Mouse (Mus musculus) adipocyte (in vitro differentiated cells): ENCODE data around the gene Krt72.
A peak's percentile ranks its signal among the peaks of the same experiment; 100 is the strongest.

Source experiments
- DNase-seq: peaks from one replicate; pipeline ENCODE4 v3.0.0-alpha.2; 2016; ENCODE audit warnings: low spot score

The Krt72 gene

DNA sequence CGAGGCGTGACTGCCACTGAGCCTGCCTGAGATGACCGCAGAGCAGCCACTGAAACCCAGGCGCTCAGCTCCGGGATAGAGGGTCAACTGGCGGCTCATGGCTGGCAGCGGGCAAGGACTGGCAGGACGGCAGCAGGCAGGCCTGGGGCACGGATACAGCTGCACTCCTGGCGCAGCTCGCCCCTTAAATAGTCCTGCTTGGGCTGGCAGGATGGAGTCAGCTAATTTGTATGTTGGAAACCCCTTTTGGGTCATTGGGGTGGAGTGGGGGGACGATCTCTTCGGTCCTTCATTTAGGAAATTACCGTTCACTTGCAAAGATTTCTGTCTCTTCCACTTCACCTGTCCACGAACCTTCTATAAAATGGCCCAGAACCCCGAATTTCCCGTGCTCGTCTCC, at the start of gene Krt72:
Gene Krt72, minus strand, starts transcription at position 101 of the 400 bp plus-strand sequence.
- DNase-seq: no peak

DNA sequence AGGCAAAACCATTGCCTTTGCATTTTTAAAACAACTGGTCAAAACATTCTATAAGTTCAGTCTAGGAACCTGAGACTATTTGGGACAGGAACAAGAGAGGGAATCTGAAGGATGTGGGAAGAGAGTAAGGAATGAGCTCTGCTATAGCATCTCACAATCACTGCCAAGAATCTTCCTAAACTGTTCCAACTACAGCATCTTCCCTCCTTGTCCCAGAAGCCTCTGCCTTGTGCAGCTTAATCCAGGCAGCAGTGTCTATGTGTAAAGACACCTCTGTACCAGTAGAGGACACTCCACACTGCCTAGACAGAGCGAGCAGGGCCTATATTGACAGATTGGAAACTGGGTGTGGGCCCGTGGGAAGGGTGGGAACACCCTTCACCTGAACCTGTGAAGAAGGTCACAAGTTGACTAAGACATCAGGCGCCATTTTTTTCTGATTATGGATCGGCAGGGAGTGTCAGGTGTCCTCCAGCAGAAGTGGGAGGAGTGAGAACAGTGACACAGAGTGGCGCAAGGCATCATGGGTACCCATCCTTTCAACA, 48.6 kb upstream of the Krt72 start:
- no peak for DNase-seq

DNA sequence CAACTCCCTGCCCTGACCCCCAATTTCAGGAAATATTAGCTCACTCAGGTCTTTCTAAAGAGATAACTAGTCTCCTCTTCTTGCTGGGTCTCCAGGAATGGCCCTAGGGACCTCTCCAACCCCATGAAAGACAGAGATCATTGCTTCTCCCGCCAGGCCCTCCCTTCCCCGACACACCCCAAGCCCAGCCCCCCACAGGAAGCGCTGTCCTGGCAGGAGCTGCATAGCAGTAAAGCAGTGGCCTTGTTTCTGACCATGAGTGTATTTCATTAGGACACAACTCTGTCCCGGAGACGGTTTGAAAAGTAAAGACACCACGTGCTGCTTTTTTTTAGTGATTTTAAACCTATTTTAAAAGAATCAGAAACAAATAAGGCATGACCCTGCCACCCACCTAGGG, 46.9 kb upstream of the Krt72 start:
- DNase-seq: no peak

DNA sequence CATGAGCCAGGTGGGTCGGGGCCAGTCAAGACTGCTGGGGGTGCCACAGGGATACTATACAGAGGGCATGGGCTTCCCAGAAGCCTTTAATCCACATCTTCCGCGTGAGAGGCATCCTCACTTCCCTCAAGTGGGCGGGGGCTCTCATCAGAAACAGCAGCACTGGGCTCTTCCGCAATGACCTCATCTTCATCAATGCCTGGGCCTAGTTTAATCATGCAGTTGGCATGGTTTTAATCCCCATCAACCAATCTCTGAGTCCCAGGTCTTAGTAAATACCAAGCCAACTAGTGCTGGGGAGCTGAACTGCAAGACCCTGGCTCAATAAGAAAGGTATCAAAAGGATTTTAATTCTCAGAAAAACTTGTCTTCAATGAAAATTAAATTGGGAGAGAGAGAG, 43.2 kb upstream of the Krt72 start:
- DNase-seq: no peak

DNA sequence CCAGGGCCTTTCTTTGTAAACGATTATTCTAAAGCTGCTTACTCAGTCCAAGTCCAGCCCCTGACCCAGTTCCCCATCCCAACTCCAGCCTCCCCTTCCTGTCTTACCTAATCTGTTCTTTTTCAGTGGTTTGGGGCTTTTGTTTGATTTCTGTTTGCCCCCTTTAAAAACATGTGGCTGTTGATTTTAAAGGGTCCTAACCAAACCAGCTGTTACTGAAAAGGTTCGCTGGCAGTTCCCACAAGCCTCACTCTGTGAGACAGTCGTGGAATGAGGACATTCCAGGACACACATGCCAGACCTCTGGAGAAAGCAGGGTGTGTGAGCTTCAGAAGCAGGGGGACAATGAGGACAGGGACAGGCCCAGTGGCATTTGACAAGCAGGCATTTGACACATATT, 35.5 kb upstream of the Krt72 start:
- no peak for DNase-seq

GRCm38 (mm10) chr15:101817875-101818274, 31.6 kb upstream of the Krt72 start, which contains the start of gene Krt2:
Gene Krt2, minus strand, starts transcription at chr15:101818169.
- no peak for DNase-seq

DNA sequence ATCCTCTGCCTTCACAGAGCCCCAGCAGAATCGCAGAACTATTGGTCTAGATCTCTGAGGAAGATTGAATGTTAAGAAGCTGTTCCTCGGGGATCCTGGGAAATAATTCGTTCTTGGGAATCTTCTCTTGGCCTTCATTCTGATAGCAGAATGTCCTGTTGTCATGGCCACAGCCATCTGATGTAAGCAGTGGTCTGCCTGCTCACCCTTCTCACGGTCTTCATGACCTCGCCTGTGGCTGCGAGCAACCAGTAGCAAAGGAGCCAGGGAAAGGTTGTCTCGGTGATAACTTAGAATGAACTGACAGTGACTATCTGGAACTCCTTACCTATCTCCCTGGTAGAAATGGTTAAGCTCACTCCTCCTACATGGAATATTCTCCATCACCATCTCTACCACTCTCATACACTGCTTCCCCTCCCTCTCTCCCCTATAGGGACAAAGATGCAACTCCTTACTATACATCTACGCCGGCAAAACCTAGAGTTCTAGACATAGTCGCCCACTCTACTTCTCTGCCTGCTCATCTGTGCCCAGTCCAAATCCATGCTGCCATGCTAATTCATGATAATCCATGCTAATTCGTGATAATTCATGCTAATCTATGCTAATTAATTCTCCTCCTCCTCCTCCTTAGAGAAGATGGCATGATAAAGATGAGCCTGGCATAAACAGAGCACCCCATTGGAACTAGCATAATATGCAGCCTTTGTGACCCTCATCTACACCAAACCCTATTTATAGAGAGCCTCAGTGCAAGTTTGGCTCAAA, 17.0 kb upstream of the Krt72 start:
- DNase-seq: no peak

DNA sequence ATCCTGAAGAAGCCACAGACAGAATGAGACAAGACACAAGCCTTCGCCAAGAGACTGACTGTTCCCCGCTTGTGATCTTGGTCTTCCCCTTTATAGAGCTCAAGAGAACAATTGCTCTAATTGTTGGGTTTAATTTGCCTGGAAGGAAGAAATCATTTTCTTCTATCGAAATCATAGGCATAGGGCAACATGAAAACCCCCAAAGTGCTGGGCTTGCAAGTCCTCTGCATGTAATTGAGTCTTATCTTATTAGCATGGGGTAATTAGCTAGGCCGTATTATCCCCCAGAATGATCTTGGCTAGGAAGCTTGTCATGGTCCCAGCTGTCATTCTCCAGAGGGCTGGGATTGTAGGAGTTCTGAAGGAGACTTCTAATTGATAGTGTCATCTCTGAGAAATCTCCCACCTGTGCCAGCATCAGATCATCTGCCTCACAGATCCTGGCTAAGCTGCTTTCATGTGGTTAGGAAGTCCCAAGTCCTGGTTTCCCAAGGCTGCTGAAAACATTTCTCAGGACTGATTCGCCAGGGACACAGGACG, 16.1 kb upstream of the Krt72 start, which contains the start of gene Krt73:
Gene Krt73, minus strand, starts transcription at position 51 of the 540 bp plus-strand sequence.
- no peak for DNase-seq

GRCm38 (mm10) chr15:101790867-101791266, 4.6 kb upstream of the Krt72 start:
- no peak for DNase-seq

DNA sequence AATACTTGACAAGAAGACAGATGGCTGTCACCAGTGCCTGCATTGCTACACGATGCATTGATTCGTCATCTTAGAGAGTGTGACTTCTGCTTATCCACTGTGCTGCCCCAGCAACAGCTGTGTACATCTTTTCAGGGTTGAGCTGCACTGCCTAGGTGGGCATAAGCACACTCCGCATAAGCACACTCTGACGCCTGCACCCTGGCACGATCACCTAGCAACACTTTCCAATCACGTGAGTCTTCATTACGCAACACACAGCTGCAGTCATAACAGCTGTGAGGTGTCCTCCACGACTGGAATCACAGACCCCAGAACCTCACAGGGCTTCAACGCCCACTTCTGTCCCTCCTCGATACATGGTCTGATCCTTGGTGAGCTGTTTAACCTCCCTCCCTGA, 12.8 kb downstream of the Krt72 start:
- no peak for DNase-seq

- DNase-seq: peak; percentile 87
Observed at GRCm38 (mm10) chr15:101772711-101773081, 13.6 kb downstream of the Krt72 start.

GRCm38 (mm10) chr15:101772080-101772710, 14.1 kb downstream of the Krt72 start:
- no peak for DNase-seq

DNA sequence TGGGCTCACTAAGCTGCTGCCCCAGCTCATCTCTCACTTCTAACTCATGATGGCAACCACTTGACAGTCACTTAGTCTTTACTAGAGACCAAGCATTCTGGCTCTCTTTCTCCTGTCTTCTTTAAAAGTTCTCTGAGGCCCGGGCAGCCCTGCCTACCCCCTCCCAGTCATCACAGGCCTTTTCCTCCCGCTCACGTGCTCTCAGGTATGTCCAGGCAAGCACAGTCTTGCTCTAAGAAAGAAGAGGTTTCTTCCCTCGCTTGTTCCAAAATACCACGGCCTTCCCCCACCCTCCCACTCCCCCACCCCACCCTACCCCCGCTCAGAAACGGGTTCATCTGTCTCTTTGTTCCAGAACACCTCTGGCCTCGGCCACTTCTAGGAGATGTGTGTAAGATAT, 16.0 kb downstream of the Krt72 start:
- DNase-seq: no peak

GRCm38 (mm10) chr15:101742711-101743110, 43.5 kb downstream of the Krt72 start, which contains the start of gene Krt71:
Gene Krt71, minus strand, starts transcription at chr15:101743109.
- DNase-seq: no peak

GRCm38 (mm10) chr15:101737786-101738185, 48.5 kb downstream of the Krt72 start:
- no peak for DNase-seq

DNA sequence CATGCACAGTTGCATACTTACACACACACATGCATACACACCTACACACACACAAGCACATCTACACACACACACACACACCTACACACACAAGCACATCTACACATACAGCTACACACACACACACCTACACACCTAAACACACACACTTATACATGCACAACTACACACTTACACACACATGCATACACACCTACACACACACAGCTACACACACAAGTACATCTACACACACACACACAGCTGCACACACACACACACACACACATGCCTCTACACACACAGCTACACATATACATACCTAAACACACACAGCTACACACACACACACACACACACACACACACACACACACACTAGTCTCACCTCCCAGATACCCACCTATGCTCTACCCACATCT, 55.6 kb downstream of the Krt72 start:
- no peak for DNase-seq
